Mouse (Mus musculus) E14TG2a.4 (cell line): ENCODE data around the gene Dthd1.

Source experiments
- H3K27me3 ChIP-seq: 2 replicates; pipeline ENCODE4 v1.6.1; 2014; ENCODE audit warnings: low read length, control low read depth; ENCODE audit not compliant: insufficient read depth
- H3K36me3 ChIP-seq: 2 replicates; pipeline ENCODE4 v1.6.1; 2014; ENCODE audit warnings: low read length, control low read depth; ENCODE audit not compliant: insufficient read depth
- H3K4me1 ChIP-seq: replicated peaks from 2 replicates; pipeline ENCODE4 v1.6.1; 2014; ENCODE audit warnings: low read depth, low read length, control low read depth
- H3K4me3 ChIP-seq: replicated peaks from 2 replicates; pipeline ENCODE4 v1.5.1; 2014; ENCODE audit warnings: mild to moderate bottlenecking, low read length
- H3K9me3 ChIP-seq: 2 replicates; pipeline ENCODE4 v1.6.1; 2014; ENCODE audit warnings: low read length, control low read depth
- CTCF ChIP-seq: conservative IDR thresholded peaks from 2 replicates; pipeline ENCODE4 v1.5.1; 2014; ENCODE audit warnings: low read length
- NANOG ChIP-seq: IDR thresholded peaks from 2 replicates; pipeline ENCODE4 v1.6.1; 2014; ENCODE audit warnings: borderline replicate concordance, low read length, mixed read lengths
- POU5F1 ChIP-seq: IDR thresholded peaks from 2 replicates; pipeline ENCODE4 v1.6.1; 2014; ENCODE audit warnings: low read length, borderline replicate concordance

Gene Dthd1

DNA sequence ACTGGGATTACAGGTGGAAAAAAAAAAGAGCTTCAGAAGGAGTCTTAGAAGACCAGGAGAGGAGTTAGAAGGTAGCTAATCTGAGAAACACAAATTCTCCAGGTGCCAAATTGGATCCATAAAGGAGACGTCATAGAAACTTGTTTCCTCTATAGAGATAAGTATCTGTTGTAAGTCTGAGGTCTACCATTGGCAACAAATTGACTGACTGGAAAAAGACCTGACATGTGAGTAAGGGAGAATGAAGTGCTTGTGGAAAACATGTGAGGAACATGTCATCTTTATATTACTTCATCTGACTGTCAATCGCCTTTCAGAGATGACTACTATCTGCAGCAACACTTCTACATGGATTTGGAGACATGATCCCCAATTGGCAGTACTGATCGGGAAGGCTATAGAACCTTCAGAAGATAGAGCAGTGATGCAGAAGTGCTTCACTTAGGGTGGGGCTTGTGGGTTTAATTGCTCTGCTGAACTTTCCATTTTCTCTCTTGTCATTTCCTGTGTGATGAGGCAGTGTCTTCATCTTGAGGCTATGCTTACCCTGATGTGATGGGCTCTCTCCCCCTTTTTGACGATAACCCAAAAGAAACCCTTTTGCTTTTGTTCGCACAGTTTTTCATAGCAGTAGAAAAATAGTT, 22.6 kb upstream of the Dthd1 start:
- H3K4me1 ChIP-seq, result no peaks in the 10 kb centered on the region
- no peak overlapping the region for H3K4me3 ChIP-seq
- no peaks in the 10 kb centered on the region for H3K9me3 ChIP-seq
- no peaks in the 10 kb centered on the region for H3K27me3 ChIP-seq
- H3K36me3 ChIP-seq, result no peaks in the 10 kb centered on the region
- no peak for TF ChIP-seq POU5F1
- TF ChIP-seq NANOG, result no peak
- no peak for TF ChIP-seq CTCF

DNA sequence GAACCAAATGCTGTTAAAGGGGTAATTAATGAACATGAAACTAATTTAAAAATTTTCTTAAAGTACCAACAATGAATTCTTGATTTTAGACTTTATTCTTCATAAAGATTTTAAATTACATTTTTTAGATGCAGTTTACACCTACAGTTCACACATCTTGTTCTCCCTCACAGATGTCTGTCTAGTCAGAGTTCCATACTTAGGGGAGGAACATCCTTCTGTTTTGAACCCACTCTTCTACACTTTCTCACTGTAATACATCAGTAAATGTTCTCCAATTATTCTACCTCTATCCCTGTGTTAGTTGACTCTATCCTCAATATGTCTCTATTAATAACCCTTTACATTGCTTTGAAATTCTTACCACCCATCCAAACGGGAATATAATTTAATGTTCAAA, 20.8 kb upstream of the Dthd1 start:
- TF ChIP-seq NANOG (no peak), CTCF (no peak), POU5F1 (no peak)
- no peaks in the 10 kb centered on the region for H3K36me3 ChIP-seq

DNA sequence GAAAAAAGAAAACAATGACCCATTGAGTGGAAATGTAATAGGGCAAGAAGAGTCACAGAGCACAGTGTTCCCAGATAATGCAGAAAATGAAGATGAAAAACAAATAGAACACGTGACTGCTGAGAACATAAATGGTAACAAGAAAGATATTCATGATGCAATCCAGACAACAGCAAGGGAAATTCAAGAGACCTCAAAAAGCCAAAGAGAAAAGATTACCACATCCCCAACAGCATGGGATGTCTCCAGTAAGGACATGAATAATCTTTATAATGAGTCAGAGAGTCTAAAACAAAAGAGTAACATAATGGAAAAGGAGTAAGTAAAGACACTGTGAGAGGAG, 420 bp downstream of the Dthd1 start:
- Histone ChIP-seq H3K4me3 (no peak overlapping the region), H3K9me3 (no peaks in the 10 kb centered on the region), H3K27me3 (no peaks in the 10 kb centered on the region), H3K4me1 (no peaks in the 10 kb centered on the region), H3K36me3 (no peaks in the 10 kb centered on the region)
- TF ChIP-seq CTCF (no peak), NANOG (no peak), POU5F1 (no peak)

More for the DNA sequence above, 20.8 kb upstream of the Dthd1 start:
- Histone ChIP-seq H3K27me3 (no peaks in the 10 kb centered on the region), H3K9me3 (no peaks in the 10 kb centered on the region), H3K4me3 (no peak overlapping the region), H3K4me1 (no peaks in the 10 kb centered on the region)

DNA sequence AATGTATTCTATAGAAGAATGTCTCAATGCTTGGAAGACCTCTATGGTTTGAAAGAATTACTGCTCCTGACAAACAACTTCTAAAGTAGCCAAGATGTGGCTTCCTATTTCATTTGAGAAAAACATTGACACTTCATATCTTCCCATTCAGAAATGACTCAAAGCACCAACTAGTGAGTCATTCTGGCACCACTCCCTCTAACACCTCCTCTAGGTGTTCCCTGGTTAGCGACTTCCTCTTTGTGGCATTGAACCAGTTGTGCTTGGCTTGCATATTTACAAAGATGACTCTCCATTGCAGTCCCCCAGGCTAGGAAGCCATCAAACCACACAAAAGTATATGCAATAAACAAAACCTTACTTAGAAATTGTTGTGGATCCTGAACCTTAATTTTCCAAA, 2.1 kb downstream of the Dthd1 start:
- Histone ChIP-seq H3K4me3 (no peak overlapping the region), H3K4me1 (no peaks in the 10 kb centered on the region), H3K27me3 (no peaks in the 10 kb centered on the region), H3K9me3 (no peaks in the 10 kb centered on the region), H3K36me3 (no peaks in the 10 kb centered on the region)
- TF ChIP-seq POU5F1, result no peak
- no peak for TF ChIP-seq CTCF
- TF ChIP-seq NANOG, result no peak

DNA sequence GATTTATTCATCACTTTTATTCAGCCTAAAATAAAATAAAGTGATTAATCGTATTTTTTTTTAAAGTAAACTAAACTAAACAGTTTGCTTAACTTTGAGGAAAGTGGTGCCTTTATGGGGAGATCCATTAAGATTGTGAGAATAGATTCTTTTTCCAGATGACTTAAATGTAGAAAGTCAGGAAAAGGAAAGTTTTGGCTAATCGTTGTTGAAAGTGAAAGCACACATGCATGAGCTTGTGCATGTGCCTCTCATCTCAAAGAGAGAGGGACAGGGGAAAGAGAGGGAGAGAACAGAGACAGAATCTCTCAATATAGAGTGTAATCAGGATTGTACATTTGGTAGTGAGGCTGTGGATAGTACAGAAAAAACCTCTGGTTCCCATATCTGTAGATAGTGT, 5.9 kb downstream of the Dthd1 start:
- no peaks in the 10 kb centered on the region for H3K9me3 ChIP-seq
- H3K4me3 ChIP-seq, result no peak overlapping the region
- no peaks in the 10 kb centered on the region for H3K4me1 ChIP-seq
- TF ChIP-seq CTCF (no peak), POU5F1 (no peak), NANOG (no peak)
- H3K36me3 ChIP-seq, result no peaks in the 10 kb centered on the region
- H3K27me3 ChIP-seq, result no peaks in the 10 kb centered on the region

DNA sequence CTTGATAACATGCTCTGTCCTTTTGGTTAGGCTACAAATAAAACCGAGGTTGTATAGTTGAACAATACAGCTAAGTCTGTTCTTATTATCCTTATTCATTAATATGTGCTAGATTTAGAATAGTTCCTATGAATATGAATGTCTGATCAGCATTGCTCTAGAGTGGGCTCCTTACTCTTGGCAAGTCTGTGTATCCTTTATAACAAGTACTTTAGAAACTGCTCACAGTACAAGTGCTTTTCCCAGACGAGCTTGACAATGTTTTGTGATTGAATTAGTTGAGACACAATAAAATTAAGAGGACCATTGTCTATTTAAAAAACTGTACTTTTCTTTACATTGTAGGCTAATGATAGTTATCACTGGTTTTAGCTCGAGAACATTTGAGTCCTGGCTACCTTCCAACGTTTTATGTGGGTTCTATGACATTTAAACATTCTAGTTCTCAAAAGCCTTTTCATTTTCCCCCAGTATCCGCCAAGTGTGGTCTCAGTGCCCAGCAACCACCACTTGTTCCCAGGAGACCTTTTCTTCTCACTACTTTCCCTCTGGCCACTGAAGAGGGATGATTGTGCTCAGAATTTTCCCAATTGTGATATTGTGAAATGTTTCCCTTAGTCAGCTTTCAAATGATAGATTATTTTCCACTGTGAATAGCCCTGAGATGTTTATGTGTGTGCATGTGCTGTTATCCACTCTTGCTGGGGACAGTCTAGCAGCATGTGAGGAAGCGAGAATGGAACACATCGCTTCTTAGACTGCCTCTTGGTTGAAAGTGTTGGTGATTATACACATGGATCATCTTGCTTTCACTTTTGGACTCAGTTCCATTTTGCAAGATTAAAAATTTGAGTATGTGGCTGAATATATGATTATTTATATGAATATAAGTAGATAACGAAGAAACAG, 7.0 kb downstream of the Dthd1 start:
- Histone ChIP-seq H3K4me3 (no peak overlapping the region), H3K27me3 (no peaks in the 10 kb centered on the region), H3K9me3 (no peaks in the 10 kb centered on the region), H3K4me1 (no peaks in the 10 kb centered on the region), H3K36me3 (no peaks in the 10 kb centered on the region)
- no peak for TF ChIP-seq POU5F1
- TF ChIP-seq NANOG, result no peak
- TF ChIP-seq CTCF, result no peak

DNA sequence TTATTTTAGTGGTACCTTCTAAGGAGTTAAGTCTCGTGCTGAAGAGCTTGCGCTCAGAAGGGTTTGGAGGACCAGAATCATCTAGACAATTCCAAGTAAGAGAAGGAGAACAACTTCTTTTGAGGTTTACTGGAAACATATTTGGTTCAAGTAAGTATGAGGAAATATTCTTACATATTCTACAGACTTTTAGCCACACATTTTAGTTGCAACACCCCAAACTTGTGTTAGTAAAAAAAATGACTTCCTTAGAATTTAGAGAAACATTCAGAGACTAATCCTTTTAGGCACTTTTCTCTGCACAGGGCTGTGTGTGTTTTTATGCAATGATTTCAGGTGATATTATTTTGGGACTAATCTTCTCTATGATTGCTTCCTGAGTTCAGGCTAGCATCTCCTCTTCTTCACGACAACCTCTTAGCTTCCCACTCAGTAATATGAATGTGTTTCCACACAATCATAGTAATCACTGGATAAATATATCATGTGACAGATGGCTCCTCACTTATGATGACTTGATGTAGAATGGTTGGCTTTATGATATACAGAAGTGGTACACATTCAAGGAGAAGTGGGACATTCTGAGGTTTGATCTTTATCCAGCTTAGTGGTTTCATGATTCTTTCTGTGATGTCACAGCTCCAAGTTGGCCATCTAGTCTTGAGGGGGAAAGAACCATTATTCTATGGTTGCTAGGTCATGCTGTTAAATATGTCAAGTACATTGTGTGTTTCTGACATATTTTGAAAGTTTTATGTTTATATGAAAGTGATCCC, 29.5 kb downstream of the Dthd1 start:
- Histone ChIP-seq H3K9me3 (no peaks in the 10 kb centered on the region), H3K4me3 (no peak overlapping the region), H3K36me3 (no peaks in the 10 kb centered on the region), H3K27me3 (no peaks in the 10 kb centered on the region), H3K4me1 (no peaks in the 10 kb centered on the region)
- TF ChIP-seq NANOG, result no peak
- TF ChIP-seq POU5F1, result no peak
- TF ChIP-seq CTCF, result no peak

DNA sequence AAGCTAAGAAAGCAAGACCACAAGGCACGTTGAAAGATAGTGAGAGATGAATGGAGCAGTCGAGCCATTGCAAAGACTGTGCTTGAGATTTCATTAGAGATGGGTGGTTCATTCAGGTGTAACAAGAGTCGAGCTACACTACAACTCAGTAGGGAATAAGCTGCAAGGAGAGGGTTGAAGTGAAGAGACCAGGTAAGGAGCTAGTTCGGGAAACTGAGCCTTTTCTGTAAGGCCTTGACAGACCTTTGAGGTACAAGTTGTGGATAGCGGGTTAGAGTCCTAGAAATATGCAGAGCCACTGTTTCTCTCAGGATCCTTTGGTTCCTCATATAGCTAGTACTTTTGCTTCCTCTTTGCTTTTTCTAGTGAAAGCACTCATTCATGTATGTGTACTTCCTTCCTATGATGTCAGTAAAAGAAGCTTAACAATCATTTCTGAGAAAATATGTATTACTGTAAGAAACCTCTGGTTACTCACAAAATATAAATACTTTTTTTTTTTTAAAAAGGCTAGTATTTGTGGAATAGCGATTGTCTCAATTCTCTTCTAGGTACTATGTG, 33.0 kb downstream of the Dthd1 start:
- no peak for TF ChIP-seq NANOG
- TF ChIP-seq CTCF, result no peak
- no peak for TF ChIP-seq POU5F1
- Histone ChIP-seq H3K27me3 (no peaks in the 10 kb centered on the region), H3K36me3 (no peaks in the 10 kb centered on the region), H3K4me1 (no peaks in the 10 kb centered on the region), H3K9me3 (no peaks in the 10 kb centered on the region), H3K4me3 (no peak overlapping the region)
